Comparison of ENCODE assay signal across 7 mouse cellular contexts in the genomic region with DNA sequence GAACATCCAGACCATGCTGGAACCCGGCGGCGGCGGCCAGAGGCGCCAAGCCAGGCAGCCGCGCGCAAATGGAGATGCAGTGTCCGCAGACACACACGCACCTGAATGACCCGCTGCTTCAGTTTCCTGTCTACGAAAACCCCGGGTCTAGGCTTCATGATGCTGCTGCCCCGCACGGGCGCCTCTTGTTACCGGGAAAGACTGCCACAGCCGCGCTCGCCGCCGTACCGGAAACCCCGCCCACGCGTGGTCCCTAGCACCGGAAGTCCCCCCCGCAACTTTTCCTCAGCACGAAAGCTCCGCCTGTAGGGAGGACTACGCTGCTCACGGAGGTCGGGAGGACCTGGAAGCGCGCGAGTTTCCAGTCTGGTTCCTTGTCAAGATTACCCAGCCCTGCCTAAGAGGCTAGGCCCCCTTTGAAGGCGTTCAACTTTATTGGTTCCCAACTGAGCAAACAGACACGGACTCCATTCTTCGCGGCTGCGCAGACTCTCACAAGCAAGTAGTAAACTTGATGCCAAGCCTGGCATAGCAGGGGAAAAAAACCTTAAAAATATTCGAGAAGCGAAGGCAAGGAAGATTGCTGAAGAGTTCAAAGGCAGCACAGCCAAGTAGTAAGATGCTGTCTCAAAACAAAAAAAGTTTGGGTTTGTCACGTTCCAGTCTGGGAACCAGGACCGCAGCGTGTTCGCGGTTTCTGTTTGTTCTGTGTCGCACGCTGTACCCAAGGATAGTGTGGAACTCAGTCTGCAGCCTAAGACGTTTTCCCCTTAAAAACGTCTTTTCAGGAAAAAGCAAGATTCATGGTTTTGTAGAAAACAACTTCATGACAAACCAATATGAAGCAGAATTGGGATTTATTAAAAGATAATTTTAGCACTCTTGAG. TPM values are rescaled to one million over a fixed set of nuclear protein-coding genes. Genes with fewer than 3 reads are reported as not detected.
DNase-seq lines count a peak whose midpoint lies in the region; ATAC-seq lines count a peak whose summit lies in the region.

A gene (minus strand): TSS at position 255 of the 887 bp plus-strand sequence.
A gene (plus strand): TSS at position 744 of the 887 bp plus-strand sequence.

- WGBS in intestine, embryonic 16.5 days = under 1% methylated on average over 52 of the region's 52 CpGs
- under 1% methylated on average over 52 of the region's 52 CpGs for WGBS in midbrain, embryonic 11.5 days

- H3K4me2 ChIP-seq in intestine, embryonic 16.5 days (ENCODE audit: low read depth, low read length) = peak within 1 kb of the TSS; percentile 69
- peak within 1 kb of the TSS; percentile 74 for H3K4me2 ChIP-seq in midbrain, embryonic 11.5 days

- H3K9me3 ChIP-seq in intestine, embryonic 16.5 days (ENCODE audit: control insufficient read depth, low read length) = no peaks in the 10 kb centered on the region
- no peaks in the 10 kb centered on the region for H3K9me3 ChIP-seq in midbrain, embryonic 11.5 days (ENCODE audit: control insufficient read depth, low read length)

- 0 out of 2 replicates have a peak, but pooled peaks cover 3% of the 10 kb centered on the region for H3K36me3 ChIP-seq in intestine, embryonic 16.5 days (ENCODE audit: control insufficient read depth, insufficient read depth, low read length)
- no peaks in the 10 kb centered on the region for H3K36me3 ChIP-seq in midbrain, embryonic 11.5 days (ENCODE audit: control insufficient read depth, insufficient read depth, low read length)

- H3K27ac ChIP-seq in intestine, embryonic 16.5 days (ENCODE audit: low read length) = peak within 1 kb of the TSS; percentile 81
- peak within 1 kb of the TSS; percentile 74 for H3K27ac ChIP-seq in midbrain, embryonic 11.5 days (ENCODE audit: low read depth, low read length)

- no peaks in the 10 kb centered on the region for H3K27me3 ChIP-seq in intestine, embryonic 16.5 days (replicated peaks; ENCODE audit: control insufficient read depth, insufficient read depth, low read length)
- no peaks in the 10 kb centered on the region for H3K27me3 ChIP-seq in midbrain, embryonic 11.5 days (ENCODE audit: control insufficient read depth, insufficient read depth, low read length)

- intact Hi-C loops in left cerebral cortex, postnatal 36 days (cut with DNase I) = no loop called here

- peak within 1 kb of the TSS; percentile 90 for H3K4me3 ChIP-seq in intestine, embryonic 16.5 days (ENCODE audit: low read length)
- peak within 1 kb of the TSS; percentile 72 for H3K4me3 ChIP-seq in midbrain, embryonic 11.5 days (ENCODE audit: low read depth, low read length)

- H3K4me1 ChIP-seq in intestine, embryonic 16.5 days (ENCODE audit: control insufficient read depth, insufficient read depth, low read length) = peaks cover 18% of the 10 kb centered on the region
- peaks cover 7% of the 10 kb centered on the region for H3K4me1 ChIP-seq in midbrain, embryonic 11.5 days (ENCODE audit: control insufficient read depth, insufficient read depth, low read length)

- peak; percentile 98 for ATAC-seq in intestine, embryonic 16.5 days
- peak; percentile 99 for ATAC-seq in midbrain, embryonic 11.5 days (ENCODE audit: low FRiP score)

- H3K9ac ChIP-seq in intestine, embryonic 16.5 days (ENCODE audit: low read depth, low read length) = peak within 1 kb of the TSS; percentile 80
- H3K9ac ChIP-seq in midbrain, embryonic 11.5 days (ENCODE audit: low read length) = peak within 1 kb of the TSS; percentile 79

- DNase-seq in adrenal gland, adult 8-10 months = peak; percentile 90
- DNase-seq in embryo, embryonic 9.5 days (ENCODE audit: extremely low spot score) = peak; percentile 97
- peak; percentile 88 to 91 for DNase-seq in gastrocnemius, postnatal 4 days (ENCODE audit: low spot score in 2 of 2)
- DNase-seq in left cerebral cortex, postnatal 36 days (ENCODE audit: low spot score in 2 of 2) = peak; percentile 95 to 96
- peak; percentile 99 for DNase-seq in midbrain, embryonic 11.5 days (ENCODE audit: low spot score, missing footprints)
- DNase-seq in skeletal muscle tissue, adult 2 months (ENCODE audit: low read depth, low spot score) = peak; percentile 93

RNA-seq across cellular contexts. Expression of the first gene that starts in this region (rescaled TPM):
- 10 to 100 TPM; 20.1 to 34.9 (median 24.9) TPM for total RNA-seq in adrenal gland, adult 8-10 months (2022)
- 10 to 100 TPM; 14.9 to 16.8 TPM for total RNA-seq in gastrocnemius, postnatal 4 days (2021)
- 18.5 and 18.9 TPM in 2 replicates for polyA plus RNA-seq in intestine, embryonic 16.5 days (2015; fragmentation: Nextera tagmentation; extraction: Ambion mirVana)
- 10 to 100 TPM; 25.4 to 40.2 TPM for total RNA-seq in left cerebral cortex, postnatal 36 days (2021)
- 35.1 and 36.9 TPM in 2 replicates for polyA plus RNA-seq in midbrain, embryonic 11.5 days (2014; fragmentation: Nextera tagmentation; extraction: Ambion mirVana)

RNA-seq across cellular contexts. Expression of the second gene that starts in this region (rescaled TPM):
- 10 to 100 TPM; 47.3 to 77.6 (median 60.8) TPM for total RNA-seq in adrenal gland, adult 8-10 months (2022)
- 10 to 100 TPM; 29.6 to 31.2 TPM for total RNA-seq in gastrocnemius, postnatal 4 days (2021)
- polyA plus RNA-seq in intestine, embryonic 16.5 days (2015; fragmentation: Nextera tagmentation; extraction: Ambion mirVana) = 136 and 142 TPM in 2 replicates
- total RNA-seq in left cerebral cortex, postnatal 36 days (2021) = 10 to 100 TPM; 20.9 to 23.6 TPM
- 93.6 and 101 TPM in 2 replicates for polyA plus RNA-seq in midbrain, embryonic 11.5 days (2014; fragmentation: Nextera tagmentation; extraction: Ambion mirVana)

Comparison
In these comparisons a context has a peak if more than half of its experiments do, and no peak if none do; other contexts are left out.
1. Peak in every context shown above with its lines: DNase-seq, ATAC-seq, H3K4me3 ChIP-seq and H3K27ac ChIP-seq.